Mouse (Mus musculus) neural tube, embryonic 14.5 days (tissue): ENCODE data around the gene Smarcd3. TPM values are rescaled to one million over a fixed set of nuclear protein-coding genes. Genes with fewer than 3 reads are reported as not detected.

ENCODE experiments used
- ATAC-seq: fragments of 200-750 bp; cut with Nextera tagmentation; 2 replicates; pipeline ENCODE4 v1.8.0; 2017; ENCODE audit warnings: low read depth, mild to moderate bottlenecking, moderate TSS enrichment, moderate library complexity
- H3K27ac ChIP-seq: fragments of 300-500 bp; sonication (generic); 2 replicates; pipeline ENCODE4 v1.5.1; 2014; ENCODE audit warnings: low read depth, mild to moderate bottlenecking, control low read depth, low read length, moderate library complexity, mixed read lengths
- H3K27me3 ChIP-seq: fragments of 300-500 bp; sonication (generic); 2 replicates; pipeline ENCODE4 v1.6.1; 2014; ENCODE audit warnings: low read length; ENCODE audit not compliant: control insufficient read depth, insufficient read depth
- H3K36me3 ChIP-seq: fragments of 300-500 bp; sonication (generic); 2 replicates; pipeline ENCODE4 v1.6.1; 2014; ENCODE audit warnings: low read length, mixed read lengths; ENCODE audit not compliant: control insufficient read depth, insufficient read depth
- H3K4me1 ChIP-seq: fragments of 300-500 bp; sonication (generic); 2 replicates; pipeline ENCODE4 v1.6.1; 2014; ENCODE audit warnings: low read length; ENCODE audit not compliant: control insufficient read depth, insufficient read depth
- H3K4me2 ChIP-seq: fragments of 300-500 bp; sonication (generic); 2 replicates; pipeline ENCODE4 v1.6.1; 2014; ENCODE audit warnings: mild to moderate bottlenecking, low read depth, low read length, control low read depth
- H3K4me3 ChIP-seq: fragments of 300-500 bp; sonication (generic); 2 replicates; pipeline ENCODE4 v1.5.1; 2014; ENCODE audit warnings: low read depth, low read length, control low read depth, mixed read lengths
- H3K9ac ChIP-seq: fragments of 300-500 bp; sonication (generic); replicated peaks from 2 replicates; pipeline ENCODE4 v1.6.1; 2014; ENCODE audit warnings: low read depth, mild to moderate bottlenecking, control low read depth, low read length, mixed read lengths
- H3K9me3 ChIP-seq: fragments of 300-500 bp; sonication (generic); 2 replicates; pipeline ENCODE4 v1.6.1; 2016; ENCODE audit warnings: low read length; ENCODE audit not compliant: control insufficient read depth
- WGBS: fragments of 180-500 bp; shearing (Covaris S2); extraction: QIAGEN DNeasy Blood & Tissue Kit; methylation state at CpG from one replicate; pipeline ENCODE4 v1.1.7; 2014; 5-methylcytosine and 5-hydroxymethylcytosine counted together
- polyA plus RNA-seq: library from polyadenylated mRNA; unstranded; fragments of >200 nt; fragmentation: Nextera tagmentation; extraction: Ambion mirVana; gene quantifications from 2 replicates; pipeline ENCODE4 v1.2.1, GENCODE M21; 2014

Smarcd3 gene
- polyA plus RNA-seq = 139 and 179 TPM in 2 replicates

DNA sequence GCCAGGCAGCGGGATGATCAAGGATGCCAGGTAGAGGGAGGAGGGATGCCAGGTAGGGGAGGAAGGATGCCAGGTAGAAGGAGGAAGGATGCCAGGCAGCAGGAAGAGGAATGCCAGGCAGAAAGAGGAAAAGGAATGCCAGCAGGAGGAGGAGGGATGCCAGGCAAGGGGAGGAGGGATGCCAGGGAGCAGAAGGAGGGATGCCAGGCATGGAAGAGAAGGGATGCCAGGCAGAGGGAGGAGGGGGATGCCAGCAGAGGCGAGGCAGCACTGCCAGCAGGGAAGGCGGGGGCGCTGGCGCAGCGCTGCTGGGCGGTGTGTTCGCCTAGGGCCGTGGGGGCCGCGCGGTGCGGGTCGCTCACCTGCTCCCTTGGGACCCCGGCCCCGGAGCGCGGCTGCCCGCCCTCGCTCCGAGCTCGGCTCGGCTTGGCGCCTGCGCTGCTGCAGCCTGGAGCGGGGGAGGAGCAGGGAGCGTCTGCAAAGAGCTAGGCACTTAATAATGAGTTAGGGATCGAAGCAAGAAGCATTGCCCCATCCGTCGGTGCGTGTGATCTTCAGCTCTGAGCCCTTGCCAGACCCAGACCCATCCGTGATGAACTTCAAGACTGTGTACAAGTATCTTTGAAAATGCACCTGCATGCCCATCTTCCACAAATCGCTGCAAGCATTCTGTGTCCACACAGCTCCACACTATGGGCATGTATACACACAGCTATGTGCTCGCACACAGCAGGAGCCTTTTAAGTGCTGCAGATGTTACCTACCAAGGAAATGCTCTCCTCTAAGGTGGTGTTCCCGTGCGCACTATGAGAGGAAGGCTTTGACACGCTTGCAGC is at the start of gene Smarcd3:
TSS of gene Smarcd3 (minus strand) at position 426 of the 836 bp plus-strand sequence.
- peak within 1 kb of the TSS; percentile 57 for H3K4me3 ChIP-seq
- no peaks in the 10 kb centered on the region for H3K27me3 ChIP-seq
- H3K9me3 ChIP-seq = no peaks in the 10 kb centered on the region
- ATAC-seq = peak; percentile 92
- H3K4me1 ChIP-seq = peaks cover 18% of the 10 kb centered on the region; the same call in 1 of the 2 replicates
- peak within 1 kb of the TSS; percentile 78 for H3K9ac ChIP-seq
- peak within 1 kb of the TSS; percentile 58; the same call in 1 of the 2 replicates for H3K27ac ChIP-seq
- peak within 1 kb of the TSS; percentile 63 for H3K4me2 ChIP-seq
- 4% methylated on average over 22 of the region's 37 CpGs for WGBS
- H3K36me3 ChIP-seq = no peaks in the 10 kb centered on the region

DNA sequence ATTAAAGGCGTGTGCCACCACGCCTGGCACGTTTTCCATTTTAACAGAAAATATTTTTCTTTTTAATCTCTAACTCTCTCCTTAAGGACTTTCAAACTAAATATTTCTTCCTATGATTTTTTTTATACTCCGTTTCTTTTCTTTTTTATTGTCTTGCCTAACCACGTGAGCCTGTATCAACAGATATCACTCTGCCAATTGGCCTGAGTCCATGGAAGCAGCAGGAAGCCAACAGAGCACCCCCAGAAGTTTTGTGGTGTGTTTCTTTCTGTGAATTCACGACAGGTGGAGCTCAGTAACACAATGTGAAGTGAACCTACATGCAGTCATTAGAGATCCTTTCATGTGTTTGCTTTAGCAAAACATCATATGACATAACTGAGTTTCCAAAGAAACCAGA is 37.2 kb upstream of the Smarcd3 start:
- ATAC-seq = no peak
- H3K4me2 ChIP-seq = no peak overlapping the region
- H3K4me1 ChIP-seq = no peaks in the 10 kb centered on the region
- H3K4me3 ChIP-seq = no peak overlapping the region
- no peak overlapping the region for H3K27ac ChIP-seq
- no peak overlapping the region for H3K9ac ChIP-seq
- 86% methylated on average over 6 of the region's 6 CpGs for WGBS
- H3K36me3 ChIP-seq = no peaks in the 10 kb centered on the region
- no peaks in the 10 kb centered on the region for H3K9me3 ChIP-seq
- no peaks in the 10 kb centered on the region for H3K27me3 ChIP-seq

GRCm38 (mm10) chr5:24659708-24660423 is 35.7 kb upstream of the Smarcd3 start:
- no peaks in the 10 kb centered on the region for H3K4me1 ChIP-seq
- no peak overlapping the region for H3K9ac ChIP-seq
- no peak overlapping the region for H3K27ac ChIP-seq
- 67% methylated on average over 4 of the region's 4 CpGs for whole genome bisulfite sequencing
- no peaks in the 10 kb centered on the region for H3K27me3 ChIP-seq
- ATAC-seq = no peak
- H3K4me3 ChIP-seq = no peak overlapping the region
- H3K4me2 ChIP-seq = no peak overlapping the region
- no peaks in the 10 kb centered on the region for H3K36me3 ChIP-seq
- no peaks in the 10 kb centered on the region for H3K9me3 ChIP-seq

DNA sequence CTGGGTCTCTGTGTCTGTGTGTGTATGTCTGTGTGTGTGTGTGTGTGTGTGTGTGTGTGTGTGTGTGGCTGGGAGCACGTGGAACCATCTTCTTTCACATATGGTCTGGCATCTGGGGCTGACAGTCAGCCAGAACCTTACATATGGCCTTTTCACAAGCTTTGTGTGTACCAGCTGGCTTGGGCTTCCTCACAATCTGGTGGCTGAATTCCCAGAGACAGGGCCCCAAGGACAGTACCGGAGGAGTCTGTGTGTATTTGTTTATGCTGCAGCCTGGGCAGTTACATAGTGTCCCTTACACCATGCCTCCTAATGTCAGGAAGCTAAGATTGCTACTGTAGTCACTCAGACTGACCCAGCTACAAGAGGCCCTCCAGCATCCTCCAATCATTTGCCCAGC is 32.9 kb upstream of the Smarcd3 start:
- Histone ChIP-seq H3K27me3 (no peaks in the 10 kb centered on the region), H3K4me3 (no peak overlapping the region), H3K9me3 (no peaks in the 10 kb centered on the region), H3K9ac (no peak overlapping the region), H3K27ac (no peak overlapping the region), H3K4me1 (no peaks in the 10 kb centered on the region), H3K4me2 (no peak overlapping the region), H3K36me3 (no peaks in the 10 kb centered on the region)
- 15% methylated on average over 2 of the region's 2 CpGs for WGBS
- ATAC-seq = no peak; the same call in 1 of the 2 replicates

GRCm38 (mm10) chr5:24654491-24654890 is 30.3 kb upstream of the Smarcd3 start:
- Histone ChIP-seq H3K27ac (no peak overlapping the region), H3K9me3 (no peaks in the 10 kb centered on the region), H3K4me1 (no peaks in the 10 kb centered on the region), H3K36me3 (no peaks in the 10 kb centered on the region), H3K9ac (no peak overlapping the region), H3K27me3 (no peaks in the 10 kb centered on the region), H3K4me3 (no peak overlapping the region), H3K4me2 (no peak overlapping the region)
- WGBS = 87% methylated on average over 6 of the region's 6 CpGs
- ATAC-seq = no peak

DNA sequence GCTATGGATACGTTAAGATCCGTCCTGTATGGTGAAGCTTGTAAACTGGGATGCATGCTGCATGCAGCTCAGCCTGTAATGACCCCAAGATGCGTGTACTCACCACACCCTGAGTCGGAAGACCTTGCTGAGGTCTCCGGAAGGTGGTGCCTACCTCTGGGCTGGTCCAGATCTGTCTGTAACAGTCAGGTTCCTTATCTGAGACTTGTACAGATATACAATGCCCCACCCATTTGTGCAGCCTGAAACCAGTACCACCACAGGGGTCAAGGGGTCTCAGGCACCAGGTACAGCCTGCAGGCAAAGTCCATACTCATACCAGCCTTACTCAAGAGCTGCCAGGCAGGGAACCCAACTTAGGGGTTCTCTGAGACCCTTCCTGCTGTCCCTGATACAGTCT is 28.6 kb upstream of the Smarcd3 start:
- no peak overlapping the region for H3K9ac ChIP-seq
- H3K27me3 ChIP-seq = no peaks in the 10 kb centered on the region
- H3K36me3 ChIP-seq = no peaks in the 10 kb centered on the region
- no peaks in the 10 kb centered on the region for H3K4me1 ChIP-seq
- no peak overlapping the region for H3K4me3 ChIP-seq
- no peak overlapping the region for H3K4me2 ChIP-seq
- no peak overlapping the region for H3K27ac ChIP-seq
- H3K9me3 ChIP-seq = no peaks in the 10 kb centered on the region
- ATAC-seq = 0 out of 2 replicates have a peak, but pooled peaks have one; percentile 22
- WGBS = 92% methylated on average over 5 of the region's 5 CpGs

DNA sequence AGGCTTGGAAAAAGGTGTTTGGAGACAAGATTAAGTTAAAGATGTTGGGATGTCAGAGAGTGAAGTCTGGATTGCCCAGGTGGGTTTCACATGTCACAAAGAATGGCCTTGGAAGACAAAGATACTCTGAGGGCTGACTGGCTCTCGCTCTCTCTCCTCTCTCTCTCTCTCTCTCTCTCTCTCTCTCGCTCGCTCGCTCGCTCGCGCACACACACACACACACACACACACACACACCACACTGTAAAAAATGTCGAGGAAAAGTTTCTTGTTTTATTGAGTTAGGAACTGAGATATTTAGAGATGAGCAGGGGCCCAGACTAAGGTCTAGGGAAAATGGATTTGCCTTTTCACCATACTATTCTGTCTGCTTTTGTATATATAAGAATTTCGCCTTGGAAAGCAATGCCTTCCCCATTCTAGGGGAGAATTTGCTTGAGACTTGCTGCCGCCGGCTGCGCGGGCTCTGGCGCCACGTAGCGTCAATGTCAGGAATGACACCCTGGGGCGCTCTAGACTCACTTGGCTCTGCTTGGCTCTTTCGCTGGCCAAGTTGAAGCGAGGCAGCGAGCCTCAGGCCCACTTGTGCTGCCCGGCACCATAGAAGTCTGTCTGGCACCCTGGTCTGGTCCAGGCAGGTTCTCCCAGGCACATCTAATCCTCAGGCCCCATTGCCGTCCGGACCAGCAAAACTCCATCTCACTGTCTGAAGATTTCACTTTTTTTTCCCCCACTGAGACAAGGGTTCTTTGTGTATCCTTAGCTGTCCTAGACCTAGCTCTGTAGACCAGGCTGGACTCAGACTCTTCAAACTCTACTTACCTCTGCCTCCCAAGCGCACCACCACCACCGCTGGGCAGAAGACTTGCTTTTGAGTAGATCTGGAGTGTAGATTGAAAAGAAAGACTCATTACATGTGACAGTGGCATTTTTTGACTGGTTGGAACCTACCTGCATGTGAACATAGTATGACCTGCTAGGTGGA is 27.8 kb upstream of the Smarcd3 start:
- Histone ChIP-seq H3K36me3 (no peaks in the 10 kb centered on the region), H3K9ac (no peak overlapping the region), H3K4me1 (no peaks in the 10 kb centered on the region), H3K9me3 (no peaks in the 10 kb centered on the region), H3K27me3 (no peaks in the 10 kb centered on the region), H3K4me2 (no peak overlapping the region), H3K4me3 (no peak overlapping the region), H3K27ac (no peak overlapping the region)
- ATAC-seq = peak; percentile 83; the same call in 1 of the 2 replicates
- WGBS = 30% methylated on average over 25 of the region's 25 CpGs

- H3K4me2 ChIP-seq = no peak overlapping the region
- H3K27me3 ChIP-seq = no peaks in the 10 kb centered on the region
- no peaks in the 10 kb centered on the region for H3K36me3 ChIP-seq
- no peak for ATAC-seq
- WGBS = 81% methylated on average over 6 of the region's 6 CpGs
- H3K27ac ChIP-seq = no peak overlapping the region
- H3K9me3 ChIP-seq = no peaks in the 10 kb centered on the region
- H3K4me3 ChIP-seq = no peak overlapping the region
- H3K9ac ChIP-seq = no peak overlapping the region
- H3K4me1 ChIP-seq = no peaks in the 10 kb centered on the region
Measured at GRCm38 (mm10) chr5:24651356-24651755, 27.1 kb upstream of the Smarcd3 start.
